19 mouse cellular contexts compared by ENCODE assay signal in genomic region chr17:62652451-62652850, GRCm38 (mm10).
A peak's percentile ranks its signal among the peaks of the same experiment; 100 is the strongest.
DNase-seq lines count a peak whose midpoint lies in the region; ATAC-seq lines count a peak whose summit lies in the region.
"Had no signal": no experiment of that assay in that cellular context is flagged by ENCODE, and none has a peak within 500 bp of the region (broad histone marks: within the 10 kb centered on the region; RNA-seq: fewer than 3 reads in every experiment).

No protein-coding gene starts in this region.

- H3K27ac ChIP-seq in heart, embryonic 11.5 days (ENCODE audit: low read depth, low read length) = no peak overlapping the region
- H3K27ac ChIP-seq in kidney, embryonic 16.5 days (ENCODE audit: low read length) = no peak overlapping the region
- H3K27ac ChIP-seq: embryonic facial prominence, embryonic 10.5 days; forebrain, embryonic 13.5 days; hindbrain, embryonic 13.5 days; intestine, embryonic 15.5 days; kidney, postnatal 0 days; limb, embryonic 10.5 days; lung, embryonic 15.5 days; midbrain, embryonic 13.5 days had no signal

- ATAC-seq in heart, embryonic 11.5 days (replicated peaks; ENCODE audit: insufficient number of reproducible peaks, low FRiP score, low TSS enrichment) = no peak
- ATAC-seq in kidney, embryonic 16.5 days (ENCODE audit: low FRiP score, low TSS enrichment) = no peak
- ATAC-seq: forebrain, embryonic 13.5 days; intestine, embryonic 15.5 days; midbrain, embryonic 13.5 days had no signal

- H3K9me3 ChIP-seq in heart, embryonic 11.5 days (replicated peaks; ENCODE audit: control insufficient read depth, low read length) = no peaks in the 10 kb centered on the region
- no peaks in the 10 kb centered on the region for H3K9me3 ChIP-seq in kidney, embryonic 16.5 days (ENCODE audit: low read length)
- H3K9me3 ChIP-seq: embryonic facial prominence, embryonic 10.5 days; forebrain, embryonic 13.5 days; hindbrain, embryonic 13.5 days; intestine, embryonic 15.5 days; limb, embryonic 10.5 days; lung, embryonic 15.5 days; midbrain, embryonic 13.5 days had no signal

- no peak overlapping the region for H3K4me2 ChIP-seq in heart, embryonic 11.5 days
- no peak overlapping the region for H3K4me2 ChIP-seq in kidney, embryonic 16.5 days (replicated peaks; ENCODE audit: low read depth, low read length)
- H3K4me2 ChIP-seq: forebrain, embryonic 13.5 days; hindbrain, embryonic 13.5 days; intestine, embryonic 15.5 days; liver, embryonic 11.5 days; lung, embryonic 15.5 days; midbrain, embryonic 13.5 days had no signal

- no peaks in the 10 kb centered on the region for H3K36me3 ChIP-seq in heart, embryonic 11.5 days (ENCODE audit: control insufficient read depth, insufficient read depth, low read length)
- no peaks in the 10 kb centered on the region for H3K36me3 ChIP-seq in kidney, embryonic 16.5 days (ENCODE audit: insufficient read depth, low read length)
- H3K36me3 ChIP-seq: hindbrain, embryonic 13.5 days; intestine, embryonic 15.5 days; limb, embryonic 10.5 days; lung, embryonic 15.5 days had no signal

- no peak overlapping the region for H3K4me3 ChIP-seq in heart, embryonic 11.5 days (ENCODE audit: low read depth, low read length)
- H3K4me3 ChIP-seq in kidney, embryonic 16.5 days (ENCODE audit: low read length) = no peak overlapping the region
- H3K4me3 ChIP-seq: embryonic facial prominence, embryonic 10.5 days; forebrain, embryonic 13.5 days; hindbrain, embryonic 13.5 days; intestine, embryonic 15.5 days; limb, embryonic 10.5 days; lung, embryonic 15.5 days; midbrain, embryonic 13.5 days had no signal

- peaks cover 19% of the 10 kb centered on the region; the same call in 1 of the 2 replicates for H3K4me1 ChIP-seq in heart, embryonic 11.5 days (ENCODE audit: control insufficient read depth, insufficient read depth, low read length)
- 0 out of 2 replicates have a peak, but pooled peaks cover 6% of the 10 kb centered on the region for H3K4me1 ChIP-seq in kidney, embryonic 16.5 days (ENCODE audit: insufficient read depth, low read length)

- WGBS in heart, embryonic 11.5 days (ENCODE audit: insufficient replicate concordance) = 64% methylated on average over 6 of the region's 6 CpGs
- WGBS in kidney, embryonic 16.5 days = 79% methylated on average over 6 of the region's 6 CpGs

- H3K9ac ChIP-seq in heart, embryonic 11.5 days (ENCODE audit: low read depth, low read length) = no peak overlapping the region
- no peak overlapping the region for H3K9ac ChIP-seq in kidney, embryonic 16.5 days (replicated peaks; ENCODE audit: low read length)
- H3K9ac ChIP-seq: forebrain, embryonic 13.5 days; hindbrain, embryonic 13.5 days; intestine, embryonic 15.5 days; lung, embryonic 15.5 days; midbrain, embryonic 13.5 days had no signal

- no peaks in the 10 kb centered on the region for H3K27me3 ChIP-seq in heart, embryonic 11.5 days (ENCODE audit: control insufficient read depth, insufficient read depth, low read length)
- no peaks in the 10 kb centered on the region for H3K27me3 ChIP-seq in kidney, embryonic 16.5 days (ENCODE audit: insufficient read depth, low read length)
- H3K27me3 ChIP-seq: forebrain, embryonic 13.5 days; hindbrain, embryonic 13.5 days; intestine, embryonic 15.5 days; lung, embryonic 15.5 days; midbrain, embryonic 13.5 days had no signal

- peak; percentile 24 for DNase-seq in adrenal gland, adult 2 months
- DNase-seq in adrenal gland, adult 8-10 months = no peak
- DNase-seq in heart, postnatal 4 days = peak; percentile 43
- DNase-seq in 3134 (ENCODE audit: extremely low read depth, insufficient read length, low spot score) (peak; percentile 10), adipocyte (ENCODE audit: low spot score) (peak; percentile 12)
- DNase-seq in lung, postnatal 14 days = no peak
- DNase-seq: B cell, adult 2 months; thymus, postnatal 25 days had no signal

Comparison
In these comparisons a context has a peak if more than half of its experiments do, and no peak if none do; other contexts are left out.
1. DNase-seq: peak in adrenal gland, adult 2 months (single experiment), heart, postnatal 4 days (single experiment), 3134 (single experiment) and adipocyte (single experiment); none in adrenal gland, adult 8-10 months (single experiment) and lung, postnatal 14 days (single experiment).